Mouse (Mus musculus) layer of hippocampus, adult 9-11 months (tissue): ENCODE results near the gene Prl8a9.

Source experiments
- DNase-seq: peaks from one replicate; pipeline ENCODE4 v3.0.0; 2022

Prl8a9 gene

GRCm38 (mm10) chr13:27564506-27564905 lies at the start of gene Prl8a9:
TSS of gene Prl8a9 (minus strand) at chr13:27564606.
- no peak for DNase-seq

GRCm38 (mm10) chr13:27610482-27610881 lies 46.1 kb upstream of the Prl8a9 start, which contains the start of gene Prl7b1:
TSS of gene Prl7b1 (minus strand) at chr13:27610582.
- no peak for DNase-seq

GRCm38 (mm10) chr13:27582071-27582470 lies 17.7 kb upstream of the Prl8a9 start, which contains the start of gene Prl8a1:
TSS of gene Prl8a1 (minus strand) at chr13:27582171.
- no peak for DNase-seq

- DNase-seq = no peak
Measured at GRCm38 (mm10) chr13:27553336-27553735, 11.1 kb downstream of the Prl8a9 start.

- DNase-seq = no peak
Measured at GRCm38 (mm10) chr13:27523156-27523555, 41.2 kb downstream of the Prl8a9 start.

GRCm38 (mm10) chr13:27513117-27513516 lies 51.3 kb downstream of the Prl8a9 start, which contains the start of gene Prl8a8:
TSS of gene Prl8a8 (minus strand) at chr13:27513217.
- no peak for DNase-seq
